Mouse (Mus musculus) cortical plate, adult 2 months (tissue): ENCODE results near the gene Zscan20. TPM values are rescaled to one million over a fixed set of nuclear protein-coding genes. Genes with fewer than 3 reads are reported as not detected.

Source experiments
- H3K27ac ChIP-seq: fragments of 200-500 bp; 2 replicates; pipeline ENCODE4 v1.5.1; 2012; ENCODE audit warnings: low read length, control low read depth, inconsistent platforms; ENCODE audit not compliant: insufficient read depth
- H3K4me1 ChIP-seq: fragments of 200-500 bp; 2 replicates; pipeline ENCODE4 v1.6.1; 2011; ENCODE audit warnings: low read length; ENCODE audit not compliant: control insufficient read depth, insufficient read depth
- H3K4me3 ChIP-seq: fragments of 200-500 bp; 2 replicates; pipeline ENCODE4 v1.5.1; 2011; ENCODE audit warnings: mild to moderate bottlenecking, low read length, control low read depth; ENCODE audit not compliant: insufficient read depth
- CTCF ChIP-seq: fragments of 200-500 bp; IDR thresholded peaks from 2 replicates; pipeline ENCODE4 v1.5.1; 2011; ENCODE audit warnings: mild to moderate bottlenecking, control low read depth, low read length; ENCODE audit not compliant: insufficient read depth; ENCODE audit errors: extremely low read depth
- POLR2A ChIP-seq: fragments of 200-500 bp; IDR thresholded peaks from 2 replicates; pipeline ENCODE4 v1.6.1; 2011; ENCODE audit warnings: mild to moderate bottlenecking, low read length, control low read depth; ENCODE audit not compliant: insufficient read depth; ENCODE audit errors: extremely low read depth
- polyA plus RNA-seq: library from polyadenylated mRNA; depleted of rRNA; stranded (reverse); fragments of >200 nt; gene quantifications from 2 replicates; pipeline ENCODE4 v1.2.3, GENCODE M21; 2012

Zscan20 gene
- polyA plus RNA-seq, 1 experiment = 4.5 TPM

DNA sequence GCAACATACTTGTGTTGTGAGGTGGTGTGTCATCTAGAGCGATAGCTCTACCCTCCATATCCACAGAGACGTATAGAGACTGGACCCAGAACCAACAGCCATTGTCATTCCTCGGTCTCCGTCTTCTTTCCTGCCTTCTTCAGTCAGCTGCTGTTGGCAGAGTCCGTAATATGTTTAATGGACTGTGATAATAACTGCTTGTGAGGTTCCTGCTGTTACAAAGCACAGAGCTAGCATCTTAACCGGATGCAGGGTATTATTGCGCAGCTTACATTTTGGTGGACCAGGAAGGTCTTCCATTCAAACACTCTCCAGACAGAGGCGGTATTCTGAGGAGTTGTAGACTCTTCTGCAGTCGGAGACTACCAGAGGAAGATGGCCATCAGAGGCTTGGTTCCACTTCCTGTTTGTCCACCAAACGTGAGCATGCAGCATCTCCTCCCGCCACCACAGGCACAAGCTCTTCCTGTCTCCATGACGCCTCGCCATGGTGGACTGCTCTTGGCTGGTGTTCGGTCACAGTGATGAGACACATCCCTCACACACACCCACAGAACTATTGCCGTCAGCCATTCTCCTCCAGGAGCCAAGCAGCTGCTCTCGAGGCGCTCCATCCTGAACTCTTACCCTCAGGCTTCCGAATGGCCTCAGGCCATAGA is 28.5 kb upstream of the Zscan20 start:
- TF ChIP-seq POLR2A (no peak), CTCF (no peak)
- Histone ChIP-seq H3K4me3 (no peak overlapping the region), H3K27ac (no peak overlapping the region), H3K4me1 (peaks cover 3% of the 10 kb centered on the region)

DNA sequence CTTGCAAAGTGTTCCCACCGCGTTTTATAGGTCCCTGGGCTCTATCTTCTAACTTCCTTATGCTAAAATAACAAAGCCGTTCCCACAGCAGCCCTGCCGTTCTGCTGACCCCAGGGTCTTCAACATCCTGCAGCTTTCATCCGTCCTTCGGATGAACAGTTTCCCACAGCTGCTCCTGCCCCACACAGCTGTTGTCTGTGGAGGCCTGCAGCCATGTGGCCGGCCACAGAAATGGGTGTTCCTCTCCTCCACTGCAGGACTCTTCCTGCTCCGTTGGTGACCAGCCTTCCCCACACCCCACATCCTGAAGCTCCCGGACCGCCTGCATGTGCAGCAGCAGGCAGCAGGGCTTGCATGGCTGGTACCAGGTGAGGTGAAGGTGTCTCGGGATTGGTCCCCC is 27.4 kb upstream of the Zscan20 start:
- Histone ChIP-seq H3K27ac (no peak overlapping the region), H3K4me3 (no peak overlapping the region), H3K4me1 (peaks cover 3% of the 10 kb centered on the region)
- TF ChIP-seq CTCF = no peak
- no peak for TF ChIP-seq POLR2A

DNA sequence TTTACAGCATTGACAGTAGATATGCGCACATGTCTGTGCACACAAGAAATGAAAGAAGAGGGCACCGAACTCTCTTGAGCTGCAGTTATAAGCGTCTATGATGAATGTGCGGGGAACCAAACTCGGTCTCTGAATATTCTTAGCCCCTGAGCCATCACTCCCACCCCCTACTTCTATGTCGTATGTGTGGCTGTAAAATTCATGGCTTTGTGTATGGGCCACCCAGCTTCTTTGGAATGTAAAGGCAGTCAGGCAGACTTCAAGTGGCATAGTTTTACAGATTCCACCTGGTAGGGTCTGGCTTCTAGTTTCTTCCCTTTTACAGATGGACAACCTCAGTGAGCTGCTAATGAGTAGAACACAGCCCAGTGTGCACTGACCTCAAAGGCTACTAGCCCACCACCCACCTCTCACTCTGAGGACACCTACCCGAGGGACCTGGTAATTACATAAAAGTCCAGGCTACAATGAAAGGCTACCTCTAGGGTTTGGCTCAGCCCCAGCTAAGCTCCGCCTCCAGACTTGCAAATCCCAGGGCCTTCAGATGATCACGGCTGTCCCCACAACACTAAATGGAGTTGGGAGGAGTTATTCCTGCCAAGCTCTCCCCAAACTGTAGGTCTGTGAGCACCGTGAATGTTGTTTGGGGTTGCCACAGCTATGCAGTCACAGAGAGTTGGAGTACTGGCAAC is 26.1 kb upstream of the Zscan20 start:
- TF ChIP-seq CTCF (no peak), POLR2A (no peak)
- H3K27ac ChIP-seq = no peak overlapping the region
- no peak overlapping the region for H3K4me3 ChIP-seq
- H3K4me1 ChIP-seq = peaks cover 3% of the 10 kb centered on the region

DNA sequence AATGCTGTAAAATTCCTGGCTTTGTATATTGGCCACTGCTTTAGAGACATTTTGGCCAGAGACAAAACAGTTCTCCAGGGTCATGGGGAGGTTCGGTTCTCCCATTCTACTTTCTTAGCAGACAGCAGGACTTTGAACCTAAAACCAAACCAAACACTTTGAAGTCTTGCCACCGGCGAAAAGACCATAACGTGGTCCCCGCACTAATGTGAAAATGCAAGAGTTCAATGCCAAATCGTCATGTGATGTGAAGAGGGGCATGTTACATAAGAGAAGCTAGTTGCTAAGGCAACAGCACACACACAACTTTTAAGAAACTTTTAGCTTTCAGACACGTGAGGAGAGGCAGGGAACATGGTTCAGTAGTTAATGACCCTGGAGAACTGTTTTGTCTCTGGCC is 25.6 kb upstream of the Zscan20 start:
- Histone ChIP-seq H3K27ac (no peak overlapping the region), H3K4me3 (no peak overlapping the region), H3K4me1 (peaks cover 3% of the 10 kb centered on the region)
- TF ChIP-seq CTCF (no peak), POLR2A (no peak)

DNA sequence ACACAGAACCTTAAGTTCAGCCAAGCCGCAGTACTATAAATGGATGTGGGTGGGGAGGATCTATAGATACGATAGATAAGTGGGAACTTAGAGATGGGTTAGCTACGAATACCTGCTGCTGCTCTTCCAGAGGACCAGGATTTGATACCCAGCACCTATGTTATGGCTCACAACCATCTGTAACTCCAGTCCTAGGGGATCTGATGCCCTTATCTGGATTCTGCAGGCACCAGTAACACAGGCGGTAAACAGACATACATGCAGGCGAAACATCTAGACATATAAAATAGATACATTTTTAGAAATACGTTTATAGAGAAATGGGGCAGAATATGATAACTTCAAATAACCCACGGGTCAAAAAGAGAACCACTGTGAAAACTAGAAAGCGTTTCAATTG is 11.2 kb upstream of the Zscan20 start:
- Histone ChIP-seq H3K4me1 (no peaks in the 10 kb centered on the region), H3K4me3 (no peak overlapping the region), H3K27ac (no peak overlapping the region)
- TF ChIP-seq POLR2A (no peak), CTCF (no peak)

DNA sequence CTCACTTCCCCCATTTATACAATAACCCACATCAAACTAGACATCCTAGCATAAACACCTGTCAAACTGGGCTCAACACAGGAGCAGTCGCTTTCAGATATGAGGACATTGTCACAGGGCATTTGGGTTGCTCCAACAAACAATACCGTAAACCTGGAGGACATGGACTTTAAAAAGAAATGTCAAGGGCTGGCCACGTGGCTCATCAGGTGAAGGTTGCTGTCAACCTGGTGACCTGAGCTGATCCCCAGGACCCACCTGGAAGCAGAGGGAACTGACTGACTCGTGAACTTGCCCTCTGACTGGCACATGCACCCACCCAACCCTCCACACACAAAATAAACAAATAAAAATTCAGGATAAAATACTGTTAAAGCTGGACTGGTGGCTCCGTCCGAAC is 10.7 kb upstream of the Zscan20 start:
- no peaks in the 10 kb centered on the region for H3K4me1 ChIP-seq
- no peak overlapping the region for H3K27ac ChIP-seq
- H3K4me3 ChIP-seq = no peak overlapping the region
- TF ChIP-seq CTCF (no peak), POLR2A (no peak)

DNA sequence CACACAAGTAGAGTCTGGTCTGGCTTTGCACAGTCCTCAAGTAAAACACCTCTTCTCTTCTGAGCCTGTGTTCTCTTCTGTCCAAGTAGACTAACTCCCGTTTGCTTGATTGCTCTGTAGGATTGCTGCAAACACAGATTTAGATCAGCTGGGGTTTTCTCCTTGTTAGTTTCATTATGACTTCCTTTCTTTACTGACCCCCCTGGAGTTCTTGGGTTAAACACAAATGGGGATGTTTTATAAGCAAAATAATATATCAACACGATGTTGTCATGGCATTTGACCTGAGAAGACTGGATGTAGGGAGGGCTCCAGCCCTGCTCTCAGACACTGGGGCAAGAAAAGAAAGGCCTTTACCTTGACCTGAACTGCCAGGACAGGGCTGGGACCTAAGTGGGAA is 9.1 kb upstream of the Zscan20 start:
- TF ChIP-seq POLR2A (no peak), CTCF (no peak)
- Histone ChIP-seq H3K4me3 (no peak overlapping the region), H3K4me1 (no peaks in the 10 kb centered on the region), H3K27ac (no peak overlapping the region)

DNA sequence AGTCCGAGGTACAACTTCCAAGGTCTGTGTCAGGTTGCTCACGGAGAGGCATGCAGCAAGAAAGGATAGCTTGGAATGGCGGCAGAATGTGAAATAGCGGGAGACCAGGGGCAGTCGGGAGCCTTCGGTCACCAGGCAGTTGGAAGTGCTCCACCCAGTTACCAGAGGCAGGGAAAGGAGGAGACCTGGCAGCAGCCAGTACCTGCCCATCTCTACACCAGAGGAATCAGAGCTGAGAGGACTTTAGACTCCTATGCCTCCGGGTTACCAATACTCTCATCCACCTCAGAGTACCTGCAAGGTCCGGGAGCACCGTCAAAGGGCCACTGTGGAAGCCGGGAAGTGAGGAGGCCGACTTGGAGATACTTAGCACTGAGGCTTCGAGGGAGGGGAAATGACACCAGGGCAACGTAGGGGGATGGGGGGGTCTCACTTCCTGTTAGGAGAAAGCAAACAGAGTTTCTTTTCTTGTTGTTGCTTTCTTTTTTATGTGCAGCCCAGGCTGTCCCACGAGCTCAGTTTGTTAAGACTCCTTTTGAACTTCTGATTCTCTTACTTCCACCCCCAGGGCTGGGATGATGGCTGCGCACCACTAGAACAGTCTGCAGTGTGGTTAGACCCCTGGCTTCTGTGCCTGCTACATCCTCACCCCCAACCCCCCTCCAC is 8.5 kb upstream of the Zscan20 start, which contains the start of gene Tlr12:
TSS of gene Tlr12 (minus strand) at position 374 of the 666 bp plus-strand sequence.
- H3K4me3 ChIP-seq = no peak within 1 kb of the TSS
- no peak within 1 kb of the TSS for H3K27ac ChIP-seq
- no peaks in the 10 kb centered on the region for H3K4me1 ChIP-seq
- no peak for TF ChIP-seq POLR2A
- no peak for TF ChIP-seq CTCF

DNA sequence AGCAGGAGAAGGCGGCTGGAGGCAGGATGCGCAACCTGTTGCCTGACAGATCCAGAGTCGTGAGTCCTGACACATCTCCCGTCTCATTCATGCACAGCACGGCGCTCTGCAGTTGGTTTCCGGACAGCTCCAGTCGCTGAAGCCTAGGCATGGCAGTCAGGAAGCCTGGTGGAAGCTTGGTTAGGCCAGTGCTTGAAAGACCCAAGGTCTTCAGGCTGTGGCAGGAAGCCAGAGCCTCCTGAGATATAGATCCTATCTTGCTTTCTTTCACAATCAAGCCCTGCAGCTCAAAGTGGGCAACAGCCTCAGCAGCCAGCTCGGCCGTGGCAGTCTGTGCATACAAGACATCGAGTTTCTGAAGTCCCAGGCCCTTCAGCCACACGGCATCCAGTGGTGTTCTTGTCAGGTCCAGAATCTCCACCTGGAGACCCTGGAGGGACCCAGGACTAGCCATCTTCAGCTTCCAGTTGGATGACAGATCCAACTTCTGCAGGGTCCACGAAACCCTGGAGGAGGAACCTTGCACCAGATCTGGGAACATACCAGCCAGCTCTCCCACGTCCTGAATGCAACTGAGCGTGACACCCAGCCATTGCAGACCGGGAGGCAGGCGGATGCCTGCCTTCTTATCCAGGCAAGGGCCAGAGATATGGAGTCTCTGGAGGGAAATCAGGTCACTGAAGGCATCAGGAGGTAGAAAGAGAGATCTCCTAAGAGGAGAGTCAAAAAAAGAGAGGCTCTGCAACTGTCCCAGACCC is 7.6 kb upstream of the Zscan20 start:
- H3K4me3 ChIP-seq = no peak overlapping the region
- H3K4me1 ChIP-seq = no peaks in the 10 kb centered on the region
- no peak overlapping the region for H3K27ac ChIP-seq
- TF ChIP-seq CTCF (no peak), POLR2A (no peak)
